Mouse (Mus musculus) forebrain, embryonic 14.5 days (tissue): ENCODE results near the gene Angel2. TPM values are rescaled to one million over a fixed set of nuclear protein-coding genes. Genes with fewer than 3 reads are reported as not detected.

Experiments
- ATAC-seq: fragments of 200-750 bp; cut with Nextera tagmentation; 2 replicates; pipeline ENCODE4 v1.8.0; 2017; ENCODE audit warnings: mild to moderate bottlenecking, moderate library complexity
- DNase-seq: peaks from one replicate; pipeline ENCODE4 v3.0.0-alpha.2; 2015; ENCODE audit warnings: low spot score
- H3K27ac ChIP-seq: fragments of 300-500 bp; sonication (generic); 2 replicates; pipeline ENCODE4 v1.5.1; 2014; ENCODE audit warnings: low read depth, mild to moderate bottlenecking, control low read depth, low read length, moderate library complexity
- H3K27me3 ChIP-seq: fragments of 300-500 bp; sonication (generic); replicated peaks from 2 replicates; pipeline ENCODE4 v1.6.1; 2014; ENCODE audit warnings: low read length, control low read depth, mixed read lengths; ENCODE audit not compliant: control insufficient read depth, insufficient read depth
- H3K36me3 ChIP-seq: fragments of 300-500 bp; sonication (generic); 2 replicates; pipeline ENCODE4 v1.6.1; 2014; ENCODE audit warnings: low read length, control low read depth; ENCODE audit not compliant: control insufficient read depth, insufficient read depth
- H3K4me1 ChIP-seq: fragments of 300-500 bp; sonication (generic); 2 replicates; pipeline ENCODE4 v1.6.1; 2014; ENCODE audit warnings: antibody characterized with exemption, low read length, control low read depth; ENCODE audit not compliant: control insufficient read depth, insufficient read depth
- H3K4me2 ChIP-seq: fragments of 300-500 bp; sonication (generic); 2 replicates; pipeline ENCODE4 v1.6.1; 2014; ENCODE audit warnings: mild to moderate bottlenecking, control low read depth, low read length
- H3K4me3 ChIP-seq: fragments of 300-500 bp; sonication (generic); 2 replicates; pipeline ENCODE4 v1.5.1; 2014; ENCODE audit warnings: low read depth, low read length, control low read depth
- H3K9ac ChIP-seq: fragments of 300-500 bp; sonication (generic); 2 replicates; pipeline ENCODE4 v1.6.1; 2014; ENCODE audit warnings: mild to moderate bottlenecking, low read length, control low read depth, moderate library complexity
- H3K9me3 ChIP-seq: fragments of 300-500 bp; sonication (generic); replicated peaks from 2 replicates; pipeline ENCODE4 v1.6.1; 2016; ENCODE audit warnings: low read length, control low read depth, mixed read lengths; ENCODE audit not compliant: control insufficient read depth
- WGBS: fragments of 180-500 bp; shearing (Covaris S2); extraction: QIAGEN DNeasy Blood & Tissue Kit; methylation state at CpG from one replicate; pipeline ENCODE4 v1.1.7; 2014; 5-methylcytosine and 5-hydroxymethylcytosine counted together
- polyA plus RNA-seq: library from polyadenylated mRNA; unstranded; fragments of >200 nt; fragmentation: Nextera tagmentation; extraction: Ambion mirVana; gene quantifications from 2 replicates; pipeline ENCODE4 v1.2.1, GENCODE M21; 2014

The Angel2 gene
- polyA plus RNA-seq, 1 experiment from 2014 or later = 57.4 TPM

DNA sequence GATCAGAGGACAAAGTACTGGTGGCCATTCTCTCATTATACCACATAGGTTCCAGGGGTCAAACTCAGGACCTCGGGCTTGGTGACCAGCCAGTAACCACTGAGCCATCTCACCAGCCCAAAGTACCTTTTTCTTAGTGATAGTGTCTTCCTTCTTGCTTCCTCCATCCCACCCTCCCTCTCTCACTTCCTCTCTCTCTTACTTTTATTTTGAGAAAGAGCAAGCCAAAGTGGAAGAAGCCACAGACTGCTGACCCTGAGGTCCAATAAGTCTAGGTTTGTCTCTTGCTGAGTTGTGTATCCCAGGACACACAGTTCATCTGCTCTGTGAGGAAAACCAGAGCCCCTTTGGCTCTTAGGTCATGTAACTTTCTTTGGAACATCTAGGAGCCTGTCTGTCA lies 55.6 kb downstream of the Angel2 start:
- H3K27me3 ChIP-seq = no peaks in the 10 kb centered on the region
- no peak overlapping the region for H3K4me3 ChIP-seq
- H3K9me3 ChIP-seq = no peaks in the 10 kb centered on the region
- peaks cover 13% of the 10 kb centered on the region for H3K4me1 ChIP-seq
- H3K27ac ChIP-seq = no peak overlapping the region
- ATAC-seq (no peak), DNase-seq (no peak)
- WGBS = 90% methylated on average over 1 of the region's 1 CpGs
- no peaks in the 10 kb centered on the region for H3K36me3 ChIP-seq
- H3K4me2 ChIP-seq = no peak overlapping the region
- no peak overlapping the region for H3K9ac ChIP-seq

DNA sequence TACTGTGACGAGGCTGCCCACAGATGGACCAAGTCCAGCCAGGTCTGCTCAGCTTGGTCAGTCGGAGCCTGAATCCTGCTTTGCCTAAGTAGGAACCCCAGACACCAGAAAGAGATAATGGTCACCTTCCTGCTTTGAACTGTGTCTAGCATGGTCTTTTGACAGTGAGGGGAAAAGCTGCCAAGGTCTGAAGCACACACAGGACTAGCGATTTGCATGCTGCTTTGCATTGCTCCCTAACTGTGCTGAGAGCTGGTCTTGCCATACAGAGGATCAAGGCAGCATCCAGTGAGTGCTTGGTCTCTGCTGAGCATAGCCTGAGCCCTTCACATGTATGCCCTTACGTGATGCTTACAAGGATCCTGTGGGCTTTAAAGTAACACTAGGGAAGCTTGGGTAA lies 56.5 kb downstream of the Angel2 start:
- Histone ChIP-seq H3K4me1 (peaks cover 9% of the 10 kb centered on the region), H3K9me3 (no peaks in the 10 kb centered on the region), H3K36me3 (no peaks in the 10 kb centered on the region), H3K9ac (no peak overlapping the region), H3K4me3 (no peak overlapping the region), H3K4me2 (no peak overlapping the region), H3K27ac (no peak overlapping the region), H3K27me3 (no peaks in the 10 kb centered on the region)
- no peak for ATAC-seq
- no peak for DNase-seq
- 88% methylated on average over 4 of the region's 4 CpGs for WGBS

DNA sequence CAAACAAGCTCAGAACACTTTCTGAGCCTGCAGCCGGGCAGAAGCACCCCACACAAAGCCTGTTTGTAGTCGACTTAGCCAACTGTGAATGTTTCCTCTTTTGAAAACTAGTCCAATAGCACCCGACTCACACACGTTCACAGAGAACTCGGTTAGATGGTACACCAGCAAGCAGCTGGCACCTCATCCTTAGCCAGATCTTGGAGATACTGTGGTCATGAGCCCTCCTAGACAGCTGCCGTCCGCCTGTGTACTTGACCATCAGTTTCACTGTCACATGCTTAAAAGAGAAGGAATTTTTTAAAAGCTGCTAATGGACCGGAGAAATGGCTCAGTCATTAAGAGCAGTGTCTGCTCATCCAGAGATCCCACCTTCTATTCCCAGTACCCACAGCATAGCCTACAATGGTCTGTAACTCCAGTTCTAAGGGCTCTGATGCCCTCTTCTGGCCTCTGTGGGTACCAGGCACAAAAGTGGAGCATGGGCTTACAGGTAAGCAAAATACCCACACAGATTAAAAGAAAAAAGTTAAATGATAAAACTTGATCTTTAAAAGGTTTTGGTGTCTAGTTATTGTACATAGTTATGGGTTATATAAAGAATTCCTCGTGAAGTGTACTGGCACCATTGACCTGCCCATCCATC lies 64.6 kb downstream of the Angel2 start:
- H3K4me1 ChIP-seq = no peaks in the 10 kb centered on the region
- H3K27me3 ChIP-seq = no peaks in the 10 kb centered on the region
- H3K9me3 ChIP-seq = no peaks in the 10 kb centered on the region
- DNase-seq (no peak), ATAC-seq (no peak)
- H3K36me3 ChIP-seq = no peaks in the 10 kb centered on the region
- no peak overlapping the region for H3K27ac ChIP-seq
- H3K4me3 ChIP-seq = no peak overlapping the region
- 80% methylated on average over 9 of the region's 9 CpGs for WGBS
- no peak overlapping the region for H3K4me2 ChIP-seq
- H3K9ac ChIP-seq = no peak overlapping the region

DNA sequence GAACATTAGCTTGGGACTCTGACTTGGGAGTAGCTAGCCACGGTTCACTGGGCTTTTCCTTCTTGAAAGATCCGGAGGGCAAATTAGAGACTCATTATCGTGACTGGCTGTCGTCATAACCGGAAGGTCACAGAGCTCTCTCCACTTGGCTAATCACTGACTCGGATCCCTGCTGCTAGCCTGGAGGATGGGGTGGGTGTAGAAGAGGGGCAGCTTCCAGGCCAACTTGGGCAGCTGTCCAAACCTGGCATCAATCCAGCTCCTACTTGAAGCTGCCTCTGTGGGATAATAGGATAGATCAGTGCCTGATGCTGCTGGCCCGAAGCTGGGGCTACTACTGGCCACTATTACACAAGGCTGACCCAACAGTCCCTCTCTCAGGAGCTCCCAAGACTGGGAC lies 70.6 kb downstream of the Angel2 start:
- Histone ChIP-seq H3K9me3 (no peaks in the 10 kb centered on the region), H3K36me3 (no peaks in the 10 kb centered on the region), H3K4me2 (no peak overlapping the region), H3K4me3 (no peak overlapping the region), H3K4me1 (no peaks in the 10 kb centered on the region), H3K9ac (no peak overlapping the region), H3K27me3 (no peaks in the 10 kb centered on the region), H3K27ac (no peak overlapping the region)
- peak; percentile 27 for DNase-seq
- 44% methylated on average over 7 of the region's 7 CpGs for WGBS
- ATAC-seq = no peak

DNA sequence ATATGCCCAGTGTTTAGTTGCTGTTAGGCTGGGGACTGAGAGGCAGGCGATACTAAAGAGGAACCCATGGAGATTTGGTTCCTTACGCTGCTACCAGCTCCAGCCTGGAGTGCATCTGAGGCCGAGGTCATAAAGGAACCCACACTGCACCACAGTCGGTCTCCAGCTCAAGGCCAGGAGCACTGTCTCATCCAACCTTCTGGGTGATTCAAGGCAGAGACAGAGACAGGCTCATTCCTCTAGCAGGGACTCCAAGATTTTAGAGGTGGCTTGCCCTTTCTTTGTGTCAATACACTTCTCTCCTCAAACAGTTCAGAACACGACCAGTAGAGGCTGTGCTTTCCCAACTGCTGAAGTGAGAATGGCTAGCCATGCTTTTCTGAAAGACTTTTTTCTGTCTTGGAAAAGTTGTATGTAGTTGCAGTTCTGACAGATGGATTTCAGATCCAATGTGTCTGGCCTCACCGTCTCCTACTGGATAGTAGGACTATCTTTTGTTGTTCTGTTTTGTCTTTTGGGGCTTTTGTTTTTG lies 71.5 kb downstream of the Angel2 start:
- H3K9ac ChIP-seq = no peak overlapping the region
- no peaks in the 10 kb centered on the region for H3K36me3 ChIP-seq
- no peaks in the 10 kb centered on the region for H3K27me3 ChIP-seq
- WGBS = 70% methylated on average over 6 of the region's 6 CpGs
- ATAC-seq = no peak
- no peak overlapping the region for H3K4me2 ChIP-seq
- DNase-seq = no peak
- H3K27ac ChIP-seq = no peak overlapping the region
- H3K4me3 ChIP-seq = no peak overlapping the region
- no peaks in the 10 kb centered on the region for H3K9me3 ChIP-seq
- no peaks in the 10 kb centered on the region for H3K4me1 ChIP-seq

Other genes with a start within 250 kb of the Angel2 start
- gene Rps6kc1, start 13.3 kb upstream of the Angel2 start, polyA plus RNA-seq = 23.8 and 29.9 TPM in 2 replicates
- 77.3 and 98.6 TPM in 2 replicates for gene Vash2, start 54.2 kb downstream of the Angel2 start, polyA plus RNA-seq
- gene Flvcr1, start 101.0 kb downstream of the Angel2 start, polyA plus RNA-seq = 6.0 and 8.4 TPM in 2 replicates
- not detected in 2 replicates for gene Spata45, start 111.5 kb downstream of the Angel2 start, polyA plus RNA-seq
- 10.0 and 10.4 TPM in 2 replicates for gene Tatdn3, start 137.8 kb downstream of the Angel2 start, polyA plus RNA-seq
- 6.9 and 7.3 TPM in 2 replicates for gene Nsl1, start 137.9 kb downstream of the Angel2 start, polyA plus RNA-seq
- 1.6 and 1.8 TPM in 2 replicates for gene Batf3, start 172.7 kb downstream of the Angel2 start, polyA plus RNA-seq
- gene Fam71a, start 239.7 kb downstream of the Angel2 start, polyA plus RNA-seq = not detected in 2 replicates